Mouse (Mus musculus) megakaryocyte-erythroid progenitor cell, adult 5-6 weeks (primary cell): Measurements from ENCODE around the gene Ascl1. TPM values are rescaled to one million over a fixed set of nuclear protein-coding genes. Genes with fewer than 3 reads are reported as not detected.

ENCODE experiments used
- ATAC-seq: replicated peaks from 2 replicates; pipeline ENCODE4 v1.8.0; 2016; ENCODE audit warnings: mild to moderate bottlenecking, inconsistent platforms; ENCODE audit not compliant: severe bottlenecking, poor library complexity, low FRiP score, low TSS enrichment
- total RNA-seq, 2 experiments: library from RNA; stranded (forward) in 1 of 2; stranded (reverse) in 1 of 2; fragments of 200-1000, 215-1000 nt in 1 of 2; fragments of >200 nt in 1 of 2; fragmentation: Nextera tagmentation in 1 of 2; gene quantifications; 2 replicates each; pipeline ENCODE4 v1.2.3; 2014 to 2017

Gene Ascl1
- total RNA-seq (2014; fragmentation: Nextera tagmentation) (not detected in 2 replicates), total RNA-seq (2017) (not detected in 2 replicates)

DNA sequence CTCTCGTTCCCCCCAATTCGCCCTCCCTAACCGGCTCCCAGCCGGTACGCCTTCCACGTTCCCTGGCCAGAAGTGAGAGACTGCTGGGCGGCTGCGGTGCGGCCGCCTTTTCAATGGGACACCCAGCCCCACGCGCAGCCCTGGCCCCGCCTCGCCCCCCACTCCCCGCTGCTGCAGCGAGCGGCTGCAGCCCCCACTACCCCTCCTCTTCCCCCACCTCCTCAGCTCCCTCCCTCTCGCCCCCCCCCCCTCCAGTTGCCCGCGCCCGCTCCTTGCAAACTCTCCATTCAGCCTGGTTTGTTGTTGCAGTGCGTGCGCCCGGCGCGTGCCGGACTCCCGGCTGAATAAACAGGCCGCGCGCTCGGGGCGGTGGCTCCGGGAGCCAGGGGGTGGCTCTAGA lies at the start of gene Ascl1:
TSS of gene Ascl1 (minus strand) at position 85 of the 400 bp plus-strand sequence.
- no peak for ATAC-seq

GRCm38 (mm10) chr10:87534172-87534571 lies 40.7 kb upstream of the Ascl1 start:
- no peak for ATAC-seq

DNA sequence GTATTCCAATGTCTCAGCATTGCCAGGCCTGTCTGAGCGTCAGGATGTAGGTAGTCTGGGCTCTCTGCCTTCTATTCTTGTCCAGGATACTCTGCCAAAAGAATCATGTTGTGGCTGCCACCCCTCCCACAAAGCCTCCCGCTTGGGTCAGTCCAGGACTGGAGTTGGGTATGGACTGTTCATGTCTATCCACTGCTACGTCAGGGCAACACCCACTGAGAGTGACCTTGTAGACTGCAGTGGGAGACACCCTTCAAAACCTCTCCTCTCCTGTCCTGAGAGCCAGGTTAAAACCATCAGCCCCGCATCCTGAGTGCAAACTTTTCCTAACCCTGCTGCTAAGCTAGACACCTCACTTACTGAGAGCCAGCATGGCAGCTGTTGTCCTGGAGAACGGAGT lies 28.2 kb upstream of the Ascl1 start, which contains the start of gene Pah:
TSS of gene Pah (plus strand) at position 150 of the 400 bp plus-strand sequence.
- no peak for ATAC-seq

- no peak for ATAC-seq
These were observed 27.1 kb upstream of the Ascl1 start for GRCm38 (mm10) chr10:87520401-87521116.

DNA sequence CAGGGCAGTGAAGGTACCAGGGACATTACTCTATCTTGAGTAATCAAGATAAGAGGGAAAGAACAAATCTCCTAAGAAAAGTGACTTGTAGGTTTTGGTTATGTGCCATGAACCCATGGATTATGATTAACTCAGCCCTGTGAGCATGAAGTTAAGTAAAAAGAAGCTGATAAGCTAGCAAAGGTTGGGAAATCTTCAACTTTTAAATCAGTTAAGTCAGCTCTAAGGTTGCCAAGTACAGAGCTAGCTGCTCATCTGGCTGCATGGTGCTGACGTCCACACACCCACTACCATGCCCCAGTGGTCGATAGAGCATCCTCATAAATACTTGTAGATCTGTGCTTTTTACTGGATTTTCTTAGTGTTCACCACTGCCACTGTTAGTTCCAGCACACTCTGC lies 25.1 kb upstream of the Ascl1 start:
- no peak for ATAC-seq

DNA sequence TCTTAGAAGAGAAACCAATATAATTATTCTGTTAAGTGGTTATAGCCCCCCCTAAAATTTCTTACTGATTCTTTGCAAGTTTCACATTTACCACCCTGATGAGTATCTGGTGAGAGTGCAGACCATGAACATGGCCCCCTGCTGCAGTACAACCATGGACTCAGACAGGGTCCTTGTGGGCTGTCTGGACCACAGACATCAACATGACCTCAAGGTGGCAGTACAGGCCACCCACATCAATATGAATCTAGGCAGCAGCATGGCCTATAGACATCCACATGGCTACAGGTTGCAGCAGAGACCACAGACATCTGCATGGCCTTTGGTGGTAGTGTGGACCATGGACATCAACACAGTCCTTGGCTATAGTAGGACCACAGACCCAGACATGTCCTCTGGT lies 19.6 kb upstream of the Ascl1 start:
- no peak for ATAC-seq

DNA sequence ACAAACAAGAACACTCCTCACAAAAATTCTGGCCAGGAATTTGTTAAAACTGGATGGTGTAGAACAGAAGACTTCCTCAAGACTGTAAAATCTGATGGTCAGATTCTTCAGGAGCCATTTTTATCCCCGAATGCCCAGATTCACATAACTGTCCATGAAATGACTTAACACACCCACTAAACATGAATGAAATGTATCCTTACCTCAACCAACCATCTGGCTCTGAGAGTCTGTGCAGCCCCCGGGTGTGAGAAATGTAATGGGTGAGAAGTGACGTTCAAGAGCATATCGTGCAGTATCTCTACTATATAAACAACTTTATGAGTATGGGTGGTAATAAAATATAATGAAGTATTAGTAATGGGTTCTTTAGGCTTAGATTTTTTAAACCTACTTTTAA lies 15.1 kb upstream of the Ascl1 start:
- ATAC-seq = no peak

GRCm38 (mm10) chr10:87503946-87504345 lies 10.5 kb upstream of the Ascl1 start:
- ATAC-seq = peak; percentile 68; the same call in 1 of the 2 replicates

DNA sequence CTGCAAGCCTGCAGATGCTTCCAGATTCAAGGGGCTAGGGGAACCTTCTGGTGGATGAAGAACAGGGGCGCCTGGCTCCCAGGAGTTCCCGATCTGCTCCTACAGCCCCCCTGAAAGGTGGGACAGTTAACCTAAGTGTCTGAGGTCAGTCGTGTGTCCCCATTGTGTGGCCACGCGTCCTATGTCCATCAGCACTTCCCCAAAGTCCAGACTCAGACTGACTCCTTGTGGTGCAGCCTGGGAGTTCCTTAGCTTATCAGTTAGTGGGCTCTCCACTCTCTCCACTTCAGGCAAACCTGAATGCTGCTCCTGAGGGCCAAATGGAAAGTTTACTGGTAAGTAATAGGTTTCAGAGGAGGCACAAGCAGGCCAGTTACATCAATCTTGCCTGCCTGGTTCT lies 8.8 kb upstream of the Ascl1 start:
- ATAC-seq = no peak

- ATAC-seq = no peak
These were observed 8.2 kb upstream of the Ascl1 start for GRCm38 (mm10) chr10:87501659-87502042.

- no peak for ATAC-seq
These were observed 7.6 kb upstream of the Ascl1 start for GRCm38 (mm10) chr10:87500926-87501658.

DNA sequence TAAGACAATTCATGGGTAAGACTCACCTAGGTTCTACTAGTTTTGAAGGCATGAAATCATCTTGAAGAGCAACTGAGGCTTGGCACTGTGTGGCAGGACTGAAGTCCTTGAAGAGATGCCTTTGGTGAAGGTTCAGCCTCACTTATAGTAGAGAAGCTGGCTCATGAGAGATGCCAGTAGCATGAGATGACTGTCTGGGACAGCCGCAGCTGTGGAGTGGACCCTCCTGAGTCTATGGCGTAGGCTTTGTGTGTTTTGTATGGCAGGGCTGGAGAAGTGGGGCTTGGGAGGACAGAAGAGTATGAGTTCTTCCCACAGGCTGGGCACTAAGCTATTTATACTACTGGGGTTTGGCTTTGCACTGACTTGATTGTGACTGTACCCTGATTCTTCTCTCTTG lies 3.6 kb upstream of the Ascl1 start:
- ATAC-seq = no peak

- ATAC-seq = no peak
These were observed 1.1 kb upstream of the Ascl1 start for GRCm38 (mm10) chr10:87494596-87494995.

DNA sequence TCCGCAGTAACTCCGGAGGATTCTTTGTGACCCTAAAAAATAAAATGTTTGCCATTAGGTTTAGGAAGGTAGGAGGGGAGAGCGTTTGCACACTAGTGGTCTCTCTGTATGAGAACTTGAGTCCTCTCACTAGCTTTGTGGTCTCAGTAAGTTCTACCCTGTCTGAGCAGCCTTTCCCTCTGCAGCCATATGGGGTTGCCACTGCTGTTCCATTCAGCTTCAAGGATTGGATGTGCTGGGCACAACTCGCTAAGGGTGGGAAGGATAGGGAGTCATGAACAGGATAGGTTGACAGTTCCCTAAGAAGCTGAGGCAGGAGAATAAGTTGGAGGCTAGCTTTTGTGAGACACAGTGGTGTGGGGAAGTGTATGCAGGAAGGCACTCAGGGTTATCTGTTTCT lies 716 bp upstream of the Ascl1 start:
- ATAC-seq = no peak

GRCm38 (mm10) chr10:87492661-87493551 lies 554 bp downstream of the Ascl1 start:
- no peak for ATAC-seq

- no peak for ATAC-seq
These were observed 1.2 kb downstream of the Ascl1 start for GRCm38 (mm10) chr10:87492332-87492660.

GRCm38 (mm10) chr10:87491485-87492040 lies 1.9 kb downstream of the Ascl1 start:
- ATAC-seq = no peak

DNA sequence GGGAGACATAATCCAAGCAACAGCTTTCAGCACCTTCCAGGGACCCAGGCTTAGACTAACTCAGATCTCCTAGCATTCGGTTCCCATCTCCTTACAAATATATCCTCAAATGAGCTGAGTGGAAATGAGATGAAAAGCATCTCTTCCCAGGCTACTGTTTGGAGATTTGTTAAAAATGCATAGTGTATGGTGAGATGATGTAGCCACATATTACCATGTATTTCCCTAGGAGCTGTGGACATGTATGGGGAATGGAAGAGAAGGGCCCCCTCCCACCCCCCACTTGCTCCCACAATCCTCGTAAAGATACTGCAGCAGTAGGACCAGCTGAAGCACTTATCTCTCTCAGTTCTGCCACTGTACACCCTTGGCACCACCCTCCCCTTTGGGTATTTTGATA lies 3.1 kb downstream of the Ascl1 start:
- ATAC-seq = no peak

GRCm38 (mm10) chr10:87489246-87490009 lies 4.0 kb downstream of the Ascl1 start:
- ATAC-seq = no peak
